Mouse (Mus musculus): ENCODE measurements around the gene Cdc42bpb.

DNA sequence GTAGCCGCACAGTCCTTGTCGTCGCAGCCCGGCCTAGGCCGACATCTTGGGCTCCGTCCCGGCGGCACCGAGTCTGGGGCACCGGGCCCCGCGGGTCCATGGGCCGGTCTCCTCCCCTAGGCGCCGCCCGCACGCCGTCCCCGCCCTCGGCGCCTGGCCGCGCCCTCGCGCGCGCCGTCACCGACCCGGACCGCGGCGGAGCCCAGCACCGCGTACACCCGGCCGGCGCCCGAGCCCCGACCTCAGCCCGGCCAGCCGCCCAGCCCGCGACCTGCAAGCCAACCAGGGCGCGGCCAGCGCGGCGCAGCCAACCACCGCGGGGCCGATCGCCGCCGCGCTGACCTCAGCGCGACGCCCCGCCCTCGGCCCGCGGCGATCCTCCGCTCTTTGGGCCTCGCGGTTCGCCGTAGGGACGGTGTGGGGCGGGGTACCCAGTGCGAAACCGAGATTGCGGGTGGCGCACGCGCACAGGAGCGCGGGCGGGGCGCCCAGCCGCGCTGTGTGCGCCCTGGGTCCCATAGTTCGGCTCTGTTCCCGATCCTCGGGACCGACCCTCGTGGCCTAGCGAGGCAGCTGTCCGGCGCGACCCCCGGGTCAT, at the start of gene Cdc42bpb:
- TF ChIP-seq POLR2A (IDR thresholded peaks at IDR 0.05; ENCODE audit: low read depth, low read length) (peak; percentile 26), CTCF (IDR thresholded peaks at IDR 0.05; ENCODE audit: extremely low read depth, insufficient read depth, insufficient read length, insufficient replicate concordance) (no peak)

Measured in spleen, adult 2 months (tissue).